ENCODE assay signal across 8 mouse cellular contexts in the genomic region with DNA sequence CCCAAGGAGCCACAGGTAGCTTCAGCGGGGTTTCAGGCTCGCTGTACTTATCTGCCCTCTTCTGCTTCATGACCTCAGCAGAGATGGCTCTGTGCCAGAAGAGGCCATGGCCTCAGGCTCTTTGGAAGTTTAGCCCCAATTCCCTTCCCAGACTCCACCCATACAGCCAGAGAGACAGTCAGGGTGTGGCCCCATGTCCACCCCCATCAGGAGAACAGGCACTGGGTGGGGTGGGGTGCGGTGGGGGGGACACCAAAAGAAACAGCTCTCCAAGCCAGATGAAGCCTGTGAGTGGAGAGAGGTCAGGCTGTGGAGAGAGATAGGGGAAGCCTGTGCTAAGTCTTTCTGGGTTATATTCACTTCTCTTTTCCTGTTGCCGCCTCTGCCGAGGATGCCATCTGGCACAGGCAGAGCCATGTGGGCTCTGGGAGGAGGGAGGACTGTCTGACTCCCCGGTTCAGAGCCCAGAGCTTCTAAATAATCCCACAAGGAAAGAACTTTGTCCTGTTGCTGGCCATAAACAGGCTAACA. TPM values are rescaled to one million over a fixed set of nuclear protein-coding genes. Genes with fewer than 3 reads are reported as not detected.
DNase-seq lines count a peak whose midpoint lies in the region; ATAC-seq and TF ChIP-seq lines count a peak whose summit lies in the region.

No protein-coding gene starts in this region.

- H3K9me3 ChIP-seq in hindbrain, embryonic 15.5 days: no peaks in the 10 kb centered on the region
- no peaks in the 10 kb centered on the region for H3K9me3 ChIP-seq in megakaryocyte, embryonic 14.5 days

- no peak overlapping the region for H3K9ac ChIP-seq in hindbrain, embryonic 15.5 days

- peak overlapping the region; percentile 92 for H3K27ac ChIP-seq in gastrocnemius, adult 2 months
- H3K27ac ChIP-seq in hindbrain, embryonic 15.5 days (replicated peaks): no peak overlapping the region

- peak overlapping the region; percentile 48 for H3K4me2 ChIP-seq in hindbrain, embryonic 15.5 days

- ATAC-seq in frontal cortex, adult (ENCODE audit: low TSS enrichment): peak; percentile 64
- no peak for ATAC-seq in hindbrain, embryonic 15.5 days (ENCODE audit: low FRiP score, low read depth)

- H3K4me1 ChIP-seq in hindbrain, embryonic 15.5 days (replicated peaks): peaks cover 17% of the 10 kb centered on the region
- peaks cover 77% of the 10 kb centered on the region for H3K4me1 ChIP-seq in megakaryocyte, embryonic 14.5 days

- WGBS in hindbrain, embryonic 15.5 days: 49% methylated on average over 6 of the region's 6 CpGs

- H3K36me3 ChIP-seq in hindbrain, embryonic 15.5 days: no peaks in the 10 kb centered on the region
- peaks cover 33% of the 10 kb centered on the region for H3K36me3 ChIP-seq in megakaryocyte, embryonic 14.5 days (replicated peaks; ENCODE audit: low read length)
- H3K36me3 ChIP-seq in splenic B cell, adult 2 months (ENCODE audit: control insufficient read depth, insufficient read depth, low read length, poor library complexity, severe bottlenecking): peaks cover 6% of the 10 kb centered on the region

- no peaks in the 10 kb centered on the region for H3K27me3 ChIP-seq in hindbrain, embryonic 15.5 days
- peaks cover 25% of the 10 kb centered on the region for H3K27me3 ChIP-seq in megakaryocyte, embryonic 14.5 days (replicated peaks)
- H3K27me3 ChIP-seq in splenic B cell, adult 2 months (ENCODE audit: control insufficient read depth, insufficient read depth, low read length, poor library complexity, severe bottlenecking): no peaks in the 10 kb centered on the region

- TF ChIP-seq CTCF in gastrocnemius, adult 2 months (IDR thresholded peaks at IDR 0.05): no peak

- DNase-seq in frontal cortex, postnatal 14 days (ENCODE audit: low spot score in 2 of 2): no peak
- DNase-seq in c-Kit-positive CD71-positive TER-119-negative erythroid progenitor cells, embryonic 14.5 days (ENCODE audit: low read depth): peak; percentile 36
- DNase-seq in gastrocnemius, adult 2 months: peak; percentile 81
- peak; percentile 37 to 52 for DNase-seq in left cerebral cortex, postnatal 14 days (ENCODE audit: low spot score in 2 of 2)
- DNase-seq in splenic B cell, adult 2 months (ENCODE audit: low read depth, low spot score): peak; percentile 61

- H3K4me3 ChIP-seq in gastrocnemius, adult 2 months: peak overlapping the region; percentile 85
- H3K4me3 ChIP-seq in hindbrain, embryonic 15.5 days: peak overlapping the region; percentile 27
- H3K4me3 ChIP-seq in megakaryocyte, embryonic 14.5 days (replicated peaks): peak overlapping the region; percentile 93

- intact Hi-C loops in gastrocnemius, adult 2 months (cut with DNase I): no loop called here
- intact Hi-C loops in left cerebral cortex, postnatal 14 days (cut with DNase I): no loop called here

RNA-seq across cellular contexts. Expression of a gene that starts 1.0 kb away (rescaled TPM):
- 1 to 10 TPM; 1.6 to 2.3 TPM for total RNA-seq in gastrocnemius, adult 2 months (2021)
- 1.3 and 1.6 TPM in 2 replicates for polyA plus RNA-seq in hindbrain, embryonic 15.5 days (2015; fragmentation: Nextera tagmentation; extraction: Ambion mirVana)
- total RNA-seq in left cerebral cortex, postnatal 14 days (2021): 1 to 10 TPM; 4.9 to 5.6 TPM
- polyA plus RNA-seq in megakaryocyte, embryonic 14.5 days (2012; ENCODE audit: insufficient read depth, low replicate concordance): 3.1 and 3.2 TPM in 2 replicates

RNA-seq across cellular contexts. Expression of a gene that starts 6.9 kb away (rescaled TPM):
- not detected for total RNA-seq in gastrocnemius, adult 2 months (2021)
- polyA plus RNA-seq in hindbrain, embryonic 15.5 days (2015; fragmentation: Nextera tagmentation; extraction: Ambion mirVana): not detected in 2 replicates
- not detected for total RNA-seq in left cerebral cortex, postnatal 14 days (2021)
- polyA plus RNA-seq in megakaryocyte, embryonic 14.5 days (2012; ENCODE audit: insufficient read depth, low replicate concordance): not detected in 2 replicates

RNA-seq across cellular contexts. Expression of a gene that starts 20.4 kb away (rescaled TPM):
- not detected for total RNA-seq in gastrocnemius, adult 2 months (2021)
- polyA plus RNA-seq in hindbrain, embryonic 15.5 days (2015; fragmentation: Nextera tagmentation; extraction: Ambion mirVana): not detected in 2 replicates
- not detected for total RNA-seq in left cerebral cortex, postnatal 14 days (2021)
- polyA plus RNA-seq in megakaryocyte, embryonic 14.5 days (2012; ENCODE audit: insufficient read depth, low replicate concordance): not detected in 2 replicates

RNA-seq across cellular contexts. Expression of a gene that starts 41.5 kb away (rescaled TPM):
- 100 to 1,000 TPM; 124 to 133 TPM for total RNA-seq in gastrocnemius, adult 2 months (2021)
- polyA plus RNA-seq in hindbrain, embryonic 15.5 days (2015; fragmentation: Nextera tagmentation; extraction: Ambion mirVana): 17.6 and 17.9 TPM in 2 replicates
- 100 to 1,000 TPM; 148 to 154 TPM for total RNA-seq in left cerebral cortex, postnatal 14 days (2021)
- polyA plus RNA-seq in megakaryocyte, embryonic 14.5 days (2012; ENCODE audit: insufficient read depth, low replicate concordance): 0.98 TPM in 1 of 2 replicates, not detected in the other

RNA-seq across cellular contexts. Expression of a gene that starts 46.5 kb away (rescaled TPM):
- 1 to 10 TPM; 8.0 to 8.6 TPM for total RNA-seq in gastrocnemius, adult 2 months (2021)
- polyA plus RNA-seq in hindbrain, embryonic 15.5 days (2015; fragmentation: Nextera tagmentation; extraction: Ambion mirVana): 5.1 and 5.9 TPM in 2 replicates
- total RNA-seq in left cerebral cortex, postnatal 14 days (2021): 10 to 100 TPM; 15.0 to 15.3 TPM
- 2.3 and 9.4 TPM in 2 replicates for polyA plus RNA-seq in megakaryocyte, embryonic 14.5 days (2012; ENCODE audit: insufficient read depth, low replicate concordance)

Comparison
In these comparisons a context has a peak if more than half of its experiments do, and no peak if none do; other contexts are left out.
1. DNase-seq: peak in c-Kit-positive CD71-positive TER-119-negative erythroid progenitor cells, embryonic 14.5 days (single experiment), gastrocnemius, adult 2 months (single experiment), left cerebral cortex, postnatal 14 days (2 of 2) and splenic B cell, adult 2 months (single experiment); none in frontal cortex, postnatal 14 days (0 of 2).
2. H3K4me3 ChIP-seq: peak in every context shown above with its lines; median percentile 93 in megakaryocyte, embryonic 14.5 days; 85 in gastrocnemius, adult 2 months; 27 in hindbrain, embryonic 15.5 days.